Mouse (Mus musculus) retina, embryonic 14.5 days (tissue): ENCODE results near the gene Tmem54.

ENCODE experiments used
- DNase-seq: peaks from one replicate; pipeline ENCODE4 v3.0.0-alpha.2; 2015; ENCODE audit warnings: low spot score

The Tmem54 gene

DNA sequence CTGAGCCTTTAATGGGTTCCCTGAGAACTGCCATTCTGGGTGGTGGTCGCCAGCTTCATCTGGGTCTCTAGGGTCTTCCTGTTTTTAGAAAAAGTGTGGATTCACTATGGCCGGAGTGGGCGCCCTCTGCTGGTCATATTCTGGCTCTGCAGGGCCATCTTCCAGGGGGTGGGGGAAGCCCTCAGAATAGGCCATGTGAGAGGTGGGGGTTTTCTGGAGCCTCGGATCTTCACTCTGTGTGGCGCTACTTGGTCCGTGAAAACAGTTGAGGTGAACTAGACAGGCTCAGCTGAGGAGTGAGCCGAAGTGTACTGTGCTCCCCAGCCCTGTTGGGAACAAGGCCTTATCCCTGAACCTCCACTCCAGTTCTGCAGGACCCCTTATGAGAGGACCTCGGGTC, 24.8 kb downstream of the Tmem54 start:
- DNase-seq, result peak; percentile 84

DNA sequence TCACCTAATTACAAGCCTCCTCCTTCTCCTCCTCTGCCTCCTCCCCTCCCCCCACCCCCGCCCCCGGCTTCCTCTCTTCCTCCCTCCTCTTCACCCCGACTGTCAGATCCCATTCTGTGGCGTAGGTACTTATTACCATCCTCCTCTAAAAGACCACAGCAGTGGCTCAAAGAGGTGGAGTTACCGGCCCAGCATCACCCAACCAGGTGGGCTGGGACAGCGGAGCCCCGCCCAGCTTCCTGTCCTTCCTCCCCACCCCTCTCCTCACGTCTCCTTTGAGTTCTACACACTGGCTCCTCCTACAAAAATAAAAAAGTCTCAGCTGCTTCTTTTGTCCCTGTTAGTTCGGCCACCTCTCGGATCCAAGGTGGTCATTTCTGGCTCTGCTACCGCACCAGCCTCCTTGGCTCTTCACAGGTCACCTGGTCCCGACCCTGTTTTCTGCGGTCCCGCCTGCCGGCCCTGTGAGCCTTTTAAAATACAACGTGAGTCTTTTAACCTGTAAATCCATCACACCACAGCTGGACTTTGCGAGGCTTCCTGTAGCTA, 25.5 kb downstream of the Tmem54 start:
- no peak for DNase-seq

DNA sequence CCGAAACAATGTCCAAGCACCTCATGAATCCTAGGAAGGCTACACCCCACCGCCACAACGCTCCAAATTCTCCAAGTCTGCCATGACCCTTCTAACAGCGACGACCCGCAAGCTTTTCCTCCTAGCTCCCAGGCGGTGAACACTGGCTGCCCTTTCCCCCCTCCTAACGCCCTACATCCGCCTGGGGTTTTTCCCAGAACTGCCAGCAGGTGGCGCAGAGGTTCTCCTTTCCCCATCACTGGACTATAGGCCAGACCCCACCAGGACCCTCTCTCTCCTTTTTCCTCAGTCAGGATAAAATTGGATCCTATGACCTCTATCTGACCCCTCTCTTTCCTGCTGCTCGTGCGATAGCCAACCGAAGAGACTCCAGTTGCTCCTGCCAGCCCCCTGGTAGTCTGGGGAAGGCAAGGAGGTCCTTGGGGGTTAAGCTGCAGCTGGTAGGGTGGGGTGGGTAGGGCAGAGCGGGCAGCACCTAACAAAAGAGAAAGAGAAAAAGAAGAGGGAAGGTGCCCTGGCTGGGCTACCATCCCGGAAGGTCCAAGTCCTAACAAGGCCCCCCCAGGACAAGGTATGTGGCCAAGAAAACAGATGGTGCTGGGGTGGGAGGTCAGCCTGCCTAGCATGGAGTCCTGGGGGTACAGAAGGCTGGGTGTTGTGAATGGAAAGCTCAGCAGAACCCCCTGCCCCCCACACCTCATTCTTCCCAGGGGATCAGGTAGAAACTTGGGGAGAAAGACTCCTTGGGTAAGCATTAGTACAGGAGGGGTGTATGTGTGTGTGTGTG, 29.6 kb downstream of the Tmem54 start:
- peak; percentile 97 for DNase-seq

DNA sequence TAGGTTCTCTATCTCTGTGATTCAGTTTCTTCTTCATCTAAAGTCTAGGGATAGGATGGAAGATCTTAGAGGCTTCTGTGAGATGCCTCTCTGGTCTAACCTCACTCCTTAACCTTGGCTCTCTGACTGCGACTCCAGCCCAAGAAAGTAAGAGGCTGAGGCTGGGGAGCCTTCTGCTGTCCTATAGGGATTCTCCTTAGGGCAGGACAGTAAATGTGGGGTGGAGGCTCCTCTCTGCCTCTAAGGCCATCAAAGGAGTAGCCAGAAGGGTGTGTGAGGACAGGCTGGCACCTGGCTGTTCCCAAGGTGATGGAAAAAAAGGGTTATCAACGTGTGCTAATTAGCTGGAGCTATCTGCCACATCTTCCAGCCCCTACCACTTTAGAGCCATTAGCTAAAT, 30.3 kb downstream of the Tmem54 start:
- no peak for DNase-seq

DNA sequence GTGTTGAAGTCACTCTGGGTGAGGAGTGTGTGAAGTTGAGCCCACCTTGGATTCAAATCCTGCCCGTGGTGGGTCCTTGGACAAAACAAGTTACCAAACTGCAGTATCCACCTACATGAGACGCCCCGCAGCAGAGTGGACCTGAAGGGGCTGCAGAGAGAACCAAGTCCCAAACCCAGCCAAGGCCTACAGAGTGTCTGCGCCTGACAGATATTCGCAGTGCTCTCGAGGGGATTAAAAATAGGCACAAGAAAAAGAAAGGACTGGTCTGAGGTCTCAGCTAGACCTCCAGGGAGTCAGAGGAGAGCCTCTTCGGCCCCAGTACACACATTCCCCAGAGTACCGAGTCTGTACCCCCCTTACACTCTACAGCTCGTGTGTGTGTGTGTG, 30.8 kb downstream of the Tmem54 start:
- no peak for DNase-seq

DNA sequence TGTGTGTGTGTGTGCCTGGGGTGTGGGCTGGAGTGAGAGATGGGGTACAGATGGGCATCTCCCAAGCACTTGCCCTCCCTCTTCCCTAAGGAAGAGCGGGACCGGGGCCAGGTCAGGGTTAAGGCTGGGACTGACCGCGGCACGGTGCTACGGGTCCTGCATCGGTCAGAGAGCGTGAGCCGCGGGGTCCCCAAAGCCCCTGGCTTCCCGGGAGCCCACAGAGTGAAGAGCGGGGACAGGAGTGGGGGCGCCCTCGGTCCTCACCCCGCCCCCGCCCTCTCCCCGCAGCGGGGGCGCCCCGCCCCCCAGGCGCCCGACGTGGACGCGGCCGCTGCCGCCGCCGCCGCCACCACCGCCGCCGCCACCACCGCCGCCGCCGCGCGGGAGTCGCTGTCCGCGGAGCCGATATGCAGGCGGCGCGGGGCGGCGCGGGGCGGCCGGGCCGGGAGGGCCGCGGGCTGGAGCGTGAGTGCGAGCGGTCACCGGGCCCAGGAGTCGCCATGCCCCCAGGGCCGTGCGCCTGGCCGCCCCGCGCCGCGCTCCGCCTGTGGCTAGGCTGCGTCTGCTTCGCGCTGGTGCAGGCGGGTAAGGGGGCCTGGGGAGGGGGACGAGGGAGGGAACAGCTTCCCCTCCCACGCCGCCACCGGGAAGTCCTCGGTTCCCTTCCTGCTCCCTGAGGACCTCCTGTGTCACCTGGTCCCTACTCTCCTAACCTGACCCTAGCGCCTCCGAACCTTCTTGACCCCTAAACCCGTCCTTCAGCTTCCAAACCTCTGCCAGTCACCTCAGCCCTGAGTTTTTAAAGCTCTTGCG, 31.4 kb downstream of the Tmem54 start, which contains the start of gene Fndc5:
Gene Fndc5, plus strand, starts transcription at position 421 of the 813 bp plus-strand sequence.
- DNase-seq, result peak; percentile 52

DNA sequence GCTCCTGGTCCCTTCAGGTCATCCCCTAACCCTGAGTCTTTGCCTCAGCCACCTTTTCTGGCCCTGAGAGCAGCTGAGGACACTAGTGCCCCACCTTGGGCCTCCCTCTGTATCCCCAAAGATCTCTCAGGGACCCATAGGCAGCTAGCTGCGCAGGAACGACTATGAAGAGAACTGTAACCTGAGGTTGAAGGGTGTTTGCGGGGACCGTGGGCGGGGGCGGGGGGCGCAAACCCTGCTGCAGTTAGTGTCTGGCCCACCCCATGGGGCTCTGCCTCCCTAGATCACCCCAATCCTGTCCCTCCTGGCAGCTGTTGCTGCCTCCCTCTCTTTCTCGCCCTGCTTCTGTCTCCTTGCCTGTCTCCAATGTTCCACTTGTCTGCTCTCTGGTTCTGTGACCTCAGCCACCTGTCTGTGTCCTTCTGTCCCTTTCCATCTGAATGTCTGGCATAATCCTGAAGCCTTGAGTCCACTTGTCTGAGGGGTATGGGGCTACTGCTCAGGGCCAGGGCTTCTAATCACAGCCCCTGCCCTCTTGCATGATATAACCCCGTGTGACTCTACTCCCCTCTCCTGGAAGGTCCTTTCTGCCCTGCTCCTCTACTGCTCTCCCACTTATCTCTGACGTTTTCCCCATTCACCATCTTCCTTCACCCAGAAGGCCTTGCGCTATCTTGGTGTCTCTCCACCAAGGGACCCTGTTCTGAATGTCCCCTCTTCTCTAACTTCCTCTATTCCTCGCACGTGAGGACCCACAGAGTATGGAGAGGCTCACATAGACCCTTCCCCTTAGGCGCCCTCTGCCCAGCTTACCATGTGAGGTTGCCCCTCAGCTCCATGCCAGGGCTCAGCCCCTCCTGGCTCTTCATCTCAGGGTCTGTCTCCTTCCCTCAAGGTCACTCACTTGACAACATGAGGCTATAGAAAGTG, 32.3 kb downstream of the Tmem54 start:
- DNase-seq, result no peak

DNA sequence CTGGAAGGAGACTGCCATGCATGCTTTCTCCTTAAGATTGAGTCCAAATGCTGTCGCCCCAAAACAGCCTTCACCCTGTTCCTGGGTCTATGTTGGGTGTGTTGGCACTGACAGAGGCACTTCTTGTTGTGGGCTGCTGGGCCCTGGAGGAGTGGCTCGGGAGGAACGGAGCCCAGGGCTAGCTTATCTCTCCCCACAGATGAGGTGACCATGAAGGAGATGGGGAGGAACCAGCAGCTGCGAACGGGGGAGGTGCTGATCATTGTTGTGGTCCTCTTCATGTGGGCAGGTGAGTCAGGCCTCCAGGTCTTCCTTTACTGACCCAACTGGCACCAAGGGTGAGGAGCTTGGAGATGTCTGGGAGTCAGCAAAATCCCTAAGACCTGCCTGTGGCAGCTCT, 34.3 kb downstream of the Tmem54 start:
- no peak for DNase-seq

DNA sequence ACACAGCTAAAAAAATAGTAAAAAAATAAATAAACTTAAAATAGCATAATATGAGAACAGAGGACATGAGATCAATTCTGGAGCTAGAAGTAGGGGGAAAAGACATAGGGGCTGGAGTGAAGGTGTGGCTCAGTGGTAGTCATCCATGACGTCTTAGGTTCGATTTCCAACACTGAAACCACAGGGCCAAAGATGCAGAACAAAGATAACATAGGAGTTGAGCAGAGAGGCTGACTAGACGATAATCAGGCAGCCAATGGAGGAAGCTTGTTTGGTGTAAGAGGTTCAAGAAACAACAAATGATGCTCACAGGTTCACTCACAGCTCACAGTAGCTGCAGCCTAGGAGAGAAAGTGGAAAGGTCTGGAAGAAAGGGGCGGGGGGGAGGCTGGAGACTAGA, 35.5 kb downstream of the Tmem54 start:
- DNase-seq, result no peak

DNA sequence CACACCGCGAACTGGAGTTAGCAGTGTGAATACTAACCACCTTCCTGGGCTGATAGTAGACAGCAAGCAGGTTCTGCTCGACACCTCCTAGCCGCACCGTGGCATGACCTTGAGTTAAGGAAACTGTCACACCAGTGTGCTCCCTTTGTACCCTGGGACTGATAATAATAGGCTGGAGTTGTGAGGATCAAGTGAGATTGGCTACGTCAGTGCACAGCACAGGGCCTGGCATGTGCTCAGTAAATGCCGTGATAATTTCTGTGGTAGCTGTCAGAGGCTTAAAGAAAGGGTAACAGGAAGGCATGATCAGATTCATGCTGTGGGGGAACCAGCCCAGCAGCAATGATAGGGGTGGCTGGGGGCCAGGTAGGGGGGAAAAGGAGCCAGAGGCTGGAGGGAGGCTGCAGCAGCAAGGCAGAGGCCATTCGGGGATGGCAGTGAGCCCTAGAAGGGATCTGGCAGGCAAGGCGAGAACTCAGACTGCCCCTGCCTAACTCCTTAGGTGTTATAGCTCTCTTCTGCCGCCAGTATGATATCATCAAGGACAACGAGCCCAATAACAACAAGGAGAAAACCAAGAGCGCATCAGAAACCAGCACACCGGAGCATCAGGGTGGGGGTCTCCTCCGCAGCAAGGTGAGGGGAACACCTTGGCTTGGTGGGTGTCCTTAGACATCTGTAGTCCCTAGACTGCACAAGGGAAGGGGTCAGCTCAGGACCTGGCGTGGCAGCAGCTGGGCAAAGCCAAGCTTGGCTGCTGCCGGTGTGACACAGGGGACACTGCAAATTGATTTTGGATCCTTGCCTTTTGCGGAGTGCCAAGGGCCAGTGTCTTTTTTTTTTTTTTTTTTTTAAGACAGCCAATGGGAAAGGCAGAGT, 36.5 kb downstream of the Tmem54 start:
- DNase-seq, result no peak

DNA sequence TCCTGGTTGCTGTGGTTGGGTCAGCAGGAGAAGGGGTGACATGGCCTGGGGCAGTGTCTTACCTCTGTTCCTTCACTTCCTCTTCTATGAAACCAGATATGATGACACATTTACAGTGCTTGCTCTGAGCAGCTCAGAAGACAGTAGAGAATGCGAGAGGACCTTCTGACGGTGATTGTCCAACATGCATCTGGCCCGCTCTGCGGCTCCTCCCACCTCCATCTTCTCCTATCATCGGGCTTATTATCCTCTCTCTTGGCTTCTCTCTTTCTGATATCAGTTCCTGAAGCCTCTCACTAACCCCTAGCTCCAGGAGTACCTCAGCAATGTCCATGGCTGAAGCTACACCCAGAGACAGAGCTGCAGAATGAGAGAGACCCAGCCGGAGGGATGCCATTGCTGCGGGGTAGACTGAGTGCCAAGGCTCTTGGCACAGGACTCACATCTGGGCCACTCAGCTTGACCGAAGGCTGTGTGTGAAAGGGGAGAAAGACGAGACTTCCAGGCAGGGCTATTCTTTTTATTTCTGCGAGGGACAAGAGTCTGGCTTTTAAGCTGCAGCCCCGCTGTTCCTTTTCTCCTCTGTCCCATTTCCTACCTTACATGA, 37.2 kb downstream of the Tmem54 start:
- no peak for DNase-seq

DNA sequence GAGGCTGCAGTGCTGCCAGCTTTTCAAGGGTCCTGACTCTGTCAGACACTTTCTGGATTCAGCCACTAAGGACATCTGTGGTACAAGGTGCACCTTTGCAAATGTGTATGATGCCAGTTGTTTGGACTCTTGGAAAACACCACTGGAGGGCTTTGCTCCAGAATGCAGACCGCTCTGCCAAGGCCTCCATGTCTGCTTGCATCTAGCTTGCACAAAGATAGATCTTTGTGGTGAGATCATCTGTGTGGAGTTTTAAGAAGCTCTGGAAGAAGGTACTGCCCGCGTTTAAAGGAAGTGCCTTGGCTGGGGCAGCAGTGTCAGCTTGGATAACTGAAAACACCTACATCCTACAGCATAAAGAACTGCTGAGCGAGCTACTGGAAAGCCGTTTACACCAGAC, 38.2 kb downstream of the Tmem54 start:
- DNase-seq, result no peak

DNA sequence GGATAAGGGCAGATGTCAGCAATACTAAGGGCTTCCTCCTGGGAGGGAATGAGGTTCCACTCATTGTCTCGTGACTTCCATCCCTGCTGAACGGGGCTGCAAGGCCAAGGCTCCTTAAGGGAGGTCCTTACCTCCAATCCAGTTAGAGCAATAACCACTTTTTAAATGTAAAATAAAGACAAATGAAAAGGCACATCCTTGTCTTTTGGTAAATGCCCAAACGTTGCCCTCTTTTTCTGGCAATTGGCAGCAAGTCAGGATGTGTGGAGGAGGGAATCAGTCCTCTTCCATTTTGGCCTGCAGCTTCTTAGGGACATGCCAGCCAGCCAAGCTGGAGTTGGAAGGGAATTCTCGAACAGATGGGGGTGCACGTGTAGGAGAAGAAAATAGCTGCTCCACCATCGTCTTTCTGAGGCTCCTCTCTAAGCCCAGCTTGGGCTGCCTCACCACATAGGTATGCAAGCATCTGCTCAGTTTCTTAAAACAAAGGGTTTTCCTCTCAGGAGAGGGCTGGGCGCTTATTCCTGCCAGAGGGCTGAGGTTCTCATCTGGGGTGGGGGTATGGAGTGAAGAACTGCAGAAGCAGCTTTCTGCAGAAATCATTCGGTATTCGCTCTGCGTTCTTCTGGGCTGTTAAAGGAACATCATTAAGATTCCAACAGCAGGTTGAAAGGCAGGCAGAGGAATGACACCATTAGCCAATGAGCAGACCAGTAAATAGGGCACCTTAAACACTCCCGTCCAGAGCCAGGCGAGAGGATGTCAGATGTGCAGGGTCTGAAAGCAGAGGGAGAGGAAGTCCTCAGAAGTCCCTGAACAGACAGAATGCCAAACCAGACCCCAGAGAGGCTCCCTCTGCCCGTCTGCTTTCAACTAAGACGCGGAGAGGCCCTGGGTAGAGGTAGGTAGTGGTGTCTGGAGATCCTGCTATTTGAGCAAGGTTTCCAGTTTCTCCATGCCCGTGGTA, 39.3 kb downstream of the Tmem54 start:
- DNase-seq, result no peak

DNA sequence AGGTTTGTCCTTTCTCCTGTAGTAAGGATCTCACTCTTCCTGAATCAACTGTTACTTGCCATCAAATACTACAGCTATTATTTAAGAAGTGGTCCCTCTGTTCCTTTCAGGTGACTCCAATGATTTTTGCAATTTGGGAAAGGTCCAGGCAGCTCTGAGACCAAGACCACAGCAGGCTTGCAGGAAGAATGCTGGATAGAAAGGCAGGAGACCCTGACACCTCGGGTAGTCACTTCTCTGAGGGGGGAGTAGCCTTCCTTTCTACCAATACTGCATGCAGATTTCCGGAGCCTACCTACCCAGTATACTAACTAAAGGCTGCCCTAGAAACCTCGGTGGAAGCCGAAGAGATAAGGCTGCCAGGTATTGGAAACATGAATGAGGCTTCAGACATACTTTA, 40.1 kb downstream of the Tmem54 start:
- DNase-seq, result no peak

DNA sequence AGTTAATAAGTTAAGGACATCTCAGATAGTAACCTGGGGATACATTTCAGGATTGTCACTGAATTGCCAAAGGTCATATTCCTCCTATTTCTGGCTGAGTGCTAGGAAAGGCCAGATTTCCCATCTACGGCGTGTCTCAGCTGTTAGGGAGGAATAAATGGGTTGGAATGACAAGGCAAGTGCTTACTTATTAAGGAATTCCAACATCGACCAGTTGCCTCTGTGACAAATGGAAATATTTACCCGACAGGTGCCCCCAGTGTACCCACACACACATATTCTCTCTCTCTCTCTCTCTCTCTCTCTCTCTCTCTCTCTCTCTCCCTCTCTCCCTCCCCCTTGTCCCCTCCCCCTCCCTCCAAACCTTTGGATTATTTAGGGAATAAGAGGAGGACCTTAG, 40.6 kb downstream of the Tmem54 start:
- DNase-seq, result no peak

DNA sequence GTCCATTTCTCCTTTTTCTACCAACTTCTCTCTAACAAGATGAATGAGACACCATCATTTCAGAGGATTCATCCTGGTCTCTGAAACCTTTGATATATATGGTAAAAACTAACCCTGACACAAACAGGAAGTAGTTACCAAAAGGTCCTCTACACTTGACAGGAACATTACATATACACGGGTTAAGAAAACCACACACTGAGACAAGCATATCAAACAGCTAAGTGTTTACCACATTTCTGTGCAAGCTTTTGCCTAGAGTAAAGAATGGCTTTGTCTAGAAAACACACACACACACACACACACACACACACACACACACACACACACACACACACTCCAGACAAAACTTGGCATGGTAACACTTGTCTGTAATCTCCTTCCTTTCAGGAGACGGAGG, 41.0 kb downstream of the Tmem54 start:
- DNase-seq, result no peak

DNA sequence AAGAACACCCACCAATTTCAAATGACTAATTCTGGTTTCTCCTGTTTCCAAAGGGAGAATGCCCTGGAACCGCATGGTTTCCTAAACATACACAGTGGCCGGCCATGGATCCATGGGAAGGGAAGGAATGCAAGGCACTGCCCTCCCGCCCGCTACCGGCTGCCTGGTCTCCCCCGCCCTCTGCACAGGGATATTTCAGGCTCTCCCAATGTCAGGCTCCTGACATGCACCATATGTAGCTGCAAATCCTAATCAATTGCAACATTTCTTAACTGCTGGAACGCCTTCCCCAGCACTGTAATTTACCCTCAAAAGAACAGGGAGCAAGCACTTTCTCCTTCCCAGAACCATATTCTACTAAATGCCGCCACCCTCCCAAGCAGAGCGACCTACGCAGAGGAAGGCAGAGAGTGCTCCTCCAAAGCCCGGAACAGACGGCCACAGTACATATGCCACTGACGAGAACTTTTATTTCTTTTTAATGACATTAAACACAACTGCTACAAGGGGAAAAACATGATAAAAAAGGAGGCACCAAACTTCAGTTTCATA, 42.3 kb downstream of the Tmem54 start:
- no peak for DNase-seq

DNA sequence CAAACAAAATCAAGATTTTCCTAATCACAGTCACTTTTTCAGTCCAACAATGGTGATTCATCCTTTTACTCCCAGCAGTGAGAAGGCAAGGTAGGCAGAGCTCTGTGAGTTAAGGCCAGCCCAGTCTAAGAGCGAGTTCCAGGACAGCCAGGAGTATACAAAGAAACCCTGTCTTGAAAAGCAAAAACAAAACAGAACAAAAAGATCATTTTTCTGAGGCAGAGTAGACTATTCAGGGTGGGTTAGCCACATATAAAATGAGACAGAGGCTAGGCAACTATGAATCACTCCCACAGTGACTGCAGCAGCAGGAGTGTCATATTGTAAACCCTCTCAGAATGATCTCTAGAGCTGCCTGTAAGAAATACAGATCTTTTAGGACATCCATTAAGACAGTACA, 44.0 kb downstream of the Tmem54 start:
- no peak for DNase-seq

DNA sequence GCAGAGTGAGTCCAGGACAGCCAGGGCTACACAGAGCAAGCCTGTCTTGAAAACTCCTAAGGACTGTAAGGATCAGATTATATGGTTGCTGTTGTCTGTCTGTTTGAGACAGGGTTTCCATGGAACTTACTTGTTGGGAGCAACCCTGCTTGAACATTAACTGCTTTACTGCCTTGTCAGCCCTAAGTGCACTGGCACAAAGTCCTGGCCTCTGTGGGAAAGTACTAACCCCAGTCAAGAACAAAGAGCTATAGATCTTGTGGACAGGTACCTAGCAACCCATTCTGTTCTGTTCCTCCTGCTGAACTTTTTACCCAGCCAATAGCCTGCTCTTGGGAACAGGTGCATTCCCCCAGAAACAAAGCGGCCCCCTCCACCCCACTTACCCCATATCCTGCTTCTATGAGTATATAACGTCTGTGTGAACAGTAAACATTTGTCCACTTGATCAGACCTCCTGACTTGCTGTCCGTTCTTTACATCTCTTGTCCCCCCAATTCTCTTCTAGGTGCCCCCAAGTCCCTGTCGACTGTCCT, 46.0 kb downstream of the Tmem54 start:
- no peak for DNase-seq
